Mouse (Mus musculus): ENCODE data around the gene Hnrnpl.

Gene Hnrnpl

DNA sequence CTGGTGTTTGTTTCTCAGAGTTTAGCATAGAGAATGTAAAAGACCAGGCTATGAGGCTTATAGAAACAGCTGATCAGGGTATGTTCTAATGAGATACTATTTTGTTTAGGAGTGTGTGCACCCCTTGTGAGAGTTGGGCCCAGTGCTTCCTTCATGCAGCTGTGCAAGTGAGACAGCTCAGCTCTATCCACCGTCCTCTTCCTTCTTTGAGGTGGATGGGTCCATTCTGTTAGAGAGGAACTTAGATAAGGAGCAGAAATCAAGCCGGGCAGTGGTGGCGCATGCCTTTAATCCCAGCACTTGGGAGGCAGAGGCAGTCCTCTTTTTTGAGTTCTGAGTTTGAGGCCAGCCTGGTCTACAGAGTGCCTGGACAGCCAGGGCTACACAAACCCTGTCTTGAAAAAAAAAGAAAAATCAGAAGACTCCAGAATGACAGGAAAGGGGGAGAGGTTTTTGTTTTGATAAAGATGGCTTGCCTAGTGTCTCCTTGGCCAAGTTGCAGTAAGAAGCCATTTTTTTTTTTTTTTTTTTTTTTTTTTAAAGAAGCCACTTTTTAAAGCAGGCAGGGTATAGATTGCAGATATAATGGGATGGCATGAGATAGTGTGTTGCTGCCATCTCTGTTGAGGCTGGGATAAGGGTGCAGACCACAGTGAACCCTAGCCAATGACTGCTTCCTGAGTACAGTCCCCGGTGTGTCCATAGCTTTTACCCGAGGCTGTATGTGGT lies 6.1 kb downstream of the Hnrnpl start:
- no peak for DNase-seq

DNA sequence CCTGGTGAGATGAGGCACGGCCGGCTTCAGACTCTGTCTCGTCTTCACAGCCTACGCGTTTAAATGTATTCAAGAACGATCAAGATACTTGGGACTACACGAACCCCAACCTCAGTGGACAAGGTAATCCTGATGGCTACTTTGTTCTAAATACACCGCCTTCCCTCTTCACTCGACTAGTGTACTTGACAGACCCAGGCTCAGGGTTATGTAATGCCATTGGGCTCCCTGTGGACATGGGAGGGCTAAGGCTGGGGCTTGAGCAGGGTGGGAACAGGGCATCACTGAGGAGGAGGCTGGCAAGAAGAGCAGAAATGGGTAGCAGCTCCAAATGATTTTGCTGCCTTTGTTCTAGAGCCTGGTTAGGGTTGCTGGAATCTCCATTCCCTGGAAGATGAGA lies 6.9 kb downstream of the Hnrnpl start:
- DNase-seq: no peak

DNA sequence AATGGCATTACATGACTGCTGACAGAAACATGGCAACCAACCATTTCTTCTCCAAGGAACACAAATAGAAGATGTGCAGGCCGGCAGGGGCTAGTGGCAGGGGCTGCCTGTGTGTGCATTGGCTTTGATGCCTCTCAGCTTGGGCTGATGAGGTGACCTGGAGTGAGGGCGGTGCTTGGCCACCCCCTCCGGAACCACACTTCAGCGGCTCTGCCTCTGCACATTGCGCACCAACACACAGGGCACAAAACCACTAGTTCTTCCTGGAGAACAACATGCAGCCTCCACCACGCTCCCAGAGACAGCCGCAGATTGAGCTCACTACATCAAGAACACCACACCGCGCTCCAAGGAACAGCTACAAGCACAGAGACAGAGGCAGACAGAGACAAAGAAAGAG lies 7.9 kb downstream of the Hnrnpl start:
- no peak for DNase-seq

DNA sequence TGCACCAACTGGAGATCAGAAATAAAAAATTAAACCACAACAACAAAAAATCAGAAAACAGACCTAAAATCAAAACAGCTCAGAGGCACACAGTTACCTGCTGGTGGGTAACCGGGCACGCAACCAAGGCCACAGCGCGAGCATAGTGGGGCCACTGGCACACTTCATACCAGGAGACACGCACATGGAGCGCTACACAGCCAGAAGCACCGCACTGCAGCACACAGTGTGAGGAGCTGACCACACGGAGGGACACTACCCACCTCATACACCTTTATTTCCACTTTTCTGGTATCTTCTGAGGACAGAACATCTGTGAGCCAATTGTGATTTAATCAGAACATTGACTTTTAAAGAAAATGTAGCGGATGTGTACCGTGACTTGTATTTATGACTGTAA lies 8.6 kb downstream of the Hnrnpl start:
- DNase-seq: no peak

DNA sequence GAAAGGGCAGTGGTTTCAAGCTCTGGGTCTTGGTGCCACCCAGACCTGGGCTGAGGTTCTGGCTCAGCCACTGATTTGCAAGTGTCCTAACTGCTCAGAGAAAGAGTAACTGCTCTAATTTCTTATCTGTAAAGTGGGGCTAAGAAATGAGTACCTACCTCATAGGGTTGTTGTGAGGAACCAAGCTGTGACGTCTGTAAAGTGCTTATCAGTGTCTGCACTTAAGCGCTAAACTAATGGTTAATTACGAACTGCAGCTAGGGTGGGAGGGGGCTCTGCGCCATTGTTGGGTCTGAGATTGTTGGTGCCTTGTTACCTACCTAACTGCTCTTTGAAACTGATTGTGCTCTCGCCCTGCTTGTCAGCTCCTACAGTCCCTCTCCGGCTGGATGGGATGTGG lies 9.2 kb downstream of the Hnrnpl start:
- DNase-seq: no peak

DNA sequence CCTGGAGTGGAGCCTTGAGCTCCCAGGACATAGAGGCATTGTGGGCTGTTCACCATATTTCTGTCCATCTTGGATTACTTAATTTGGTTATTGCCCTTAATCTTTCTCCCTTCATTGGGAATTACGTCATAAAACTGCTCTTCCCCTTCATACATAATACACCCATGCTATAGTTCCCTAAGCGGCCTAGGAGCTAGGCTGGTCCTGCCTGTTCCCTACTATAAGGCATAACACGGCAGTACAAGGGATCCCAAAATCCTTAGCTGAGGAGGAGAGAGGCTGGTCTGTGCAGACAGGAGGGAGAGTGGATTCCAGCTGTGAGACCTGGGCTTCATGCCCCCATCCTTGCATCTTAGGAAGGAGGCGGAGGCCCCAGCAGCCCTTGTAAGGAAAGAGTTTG lies 9.6 kb downstream of the Hnrnpl start:
- DNase-seq: no peak

DNA sequence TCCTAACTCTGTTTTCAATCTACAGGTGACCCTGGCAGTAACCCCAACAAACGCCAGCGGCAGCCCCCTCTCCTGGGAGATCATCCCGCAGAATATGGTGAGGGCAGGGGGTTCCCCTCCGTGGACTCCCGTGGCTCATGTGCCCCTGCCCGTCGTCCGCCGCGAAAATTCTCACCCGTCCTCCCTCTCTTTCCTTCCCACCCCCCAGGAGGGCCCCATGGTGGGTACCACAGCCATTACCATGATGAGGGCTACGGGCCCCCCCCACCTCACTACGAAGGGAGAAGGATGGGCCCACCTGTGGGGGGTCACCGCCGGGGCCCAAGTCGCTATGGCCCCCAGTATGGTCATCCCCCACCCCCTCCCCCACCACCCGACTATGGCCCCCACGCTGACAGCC lies 10.1 kb downstream of the Hnrnpl start:
- no peak for DNase-seq

DNA sequence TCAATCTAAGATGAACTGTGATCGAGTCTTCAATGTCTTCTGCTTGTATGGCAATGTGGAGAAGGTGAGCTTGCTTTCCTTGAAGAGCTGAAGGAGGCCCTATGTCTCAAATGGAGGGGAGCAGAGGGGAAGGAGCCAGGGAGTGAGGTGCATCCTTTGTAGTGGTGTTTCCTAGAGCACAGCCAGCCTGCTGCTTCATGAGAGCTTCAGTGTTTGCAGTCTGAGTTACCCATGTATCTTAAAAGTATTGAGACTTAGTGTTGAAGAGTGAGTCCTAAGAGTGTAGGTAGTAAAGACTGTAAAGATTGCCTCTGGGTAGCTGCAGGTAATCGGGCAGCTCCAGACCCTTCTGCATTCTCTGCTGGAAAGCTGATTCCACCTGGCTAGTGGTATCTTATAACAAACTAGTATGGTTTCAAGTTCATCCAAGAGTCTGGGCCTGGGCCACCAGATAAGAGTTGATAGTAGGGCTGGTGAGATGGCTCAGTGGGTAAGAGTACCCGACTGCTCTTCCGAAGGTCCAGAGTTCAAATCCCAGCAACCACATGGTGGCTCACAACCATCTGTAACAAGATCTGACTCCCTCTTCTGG lies 10.6 kb downstream of the Hnrnpl start:
- no peak for DNase-seq

DNA sequence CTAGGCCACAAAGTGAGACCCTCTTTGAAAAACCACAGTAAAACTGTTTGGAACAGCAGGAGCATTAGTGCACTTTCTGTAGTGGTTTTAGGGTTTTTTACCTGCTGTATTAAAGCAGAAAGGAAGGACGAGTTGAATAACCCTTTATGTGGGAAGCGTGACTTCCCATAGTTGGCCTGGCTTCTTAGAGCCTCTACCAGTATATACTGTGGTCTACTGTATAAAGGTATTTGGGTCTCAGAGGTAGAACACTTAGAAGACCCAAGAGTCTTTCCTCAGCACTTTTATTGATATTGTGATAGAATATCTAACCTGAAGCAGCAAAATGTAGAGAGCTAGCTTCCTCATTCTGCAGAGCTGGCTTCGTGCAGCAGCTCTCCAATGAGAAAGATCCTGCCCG lies 11.2 kb downstream of the Hnrnpl start:
- DNase-seq: no peak

DNA sequence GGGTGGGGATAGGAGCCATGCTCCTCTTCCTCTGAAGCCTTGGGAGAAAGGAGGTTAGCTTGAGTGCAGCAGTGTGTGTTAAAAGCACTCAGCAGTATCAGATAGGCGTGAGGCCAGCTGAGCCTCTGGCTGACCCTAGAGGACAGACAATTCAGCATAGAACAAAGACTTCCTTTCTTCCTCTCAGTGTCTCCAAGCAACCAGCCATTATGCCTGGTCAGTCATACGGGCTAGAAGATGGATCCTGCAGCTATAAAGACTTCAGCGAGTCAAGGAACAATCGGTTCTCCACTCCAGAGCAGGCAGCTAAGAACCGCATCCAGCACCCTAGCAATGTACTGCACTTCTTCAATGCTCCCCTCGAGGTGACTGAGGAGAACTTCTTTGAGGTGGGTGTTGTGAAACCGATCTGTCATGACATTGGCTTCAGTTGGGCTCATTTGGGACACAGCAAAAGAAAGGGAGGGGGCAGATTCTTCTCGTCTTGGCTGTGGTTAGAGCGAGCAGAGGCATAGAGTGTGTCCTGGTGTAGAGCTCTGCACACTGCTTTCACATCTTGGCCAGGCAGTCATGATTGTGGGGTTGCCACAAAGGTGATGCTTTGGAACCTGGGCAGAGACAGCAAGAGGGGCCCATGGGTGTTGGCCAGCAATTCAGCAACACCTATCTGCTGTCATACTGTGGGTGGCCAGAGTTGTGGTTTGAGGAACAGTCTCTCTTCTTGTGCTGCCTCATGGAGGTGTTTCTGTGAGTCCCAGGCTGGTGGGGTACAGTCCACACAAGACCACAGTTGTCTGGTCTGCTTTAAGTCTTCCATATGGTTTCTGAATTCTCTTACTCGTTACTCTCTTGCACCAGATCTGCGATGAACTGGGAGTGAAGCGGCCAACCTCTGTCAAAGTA lies 12.3 kb downstream of the Hnrnpl start:
- DNase-seq: no peak

DNA sequence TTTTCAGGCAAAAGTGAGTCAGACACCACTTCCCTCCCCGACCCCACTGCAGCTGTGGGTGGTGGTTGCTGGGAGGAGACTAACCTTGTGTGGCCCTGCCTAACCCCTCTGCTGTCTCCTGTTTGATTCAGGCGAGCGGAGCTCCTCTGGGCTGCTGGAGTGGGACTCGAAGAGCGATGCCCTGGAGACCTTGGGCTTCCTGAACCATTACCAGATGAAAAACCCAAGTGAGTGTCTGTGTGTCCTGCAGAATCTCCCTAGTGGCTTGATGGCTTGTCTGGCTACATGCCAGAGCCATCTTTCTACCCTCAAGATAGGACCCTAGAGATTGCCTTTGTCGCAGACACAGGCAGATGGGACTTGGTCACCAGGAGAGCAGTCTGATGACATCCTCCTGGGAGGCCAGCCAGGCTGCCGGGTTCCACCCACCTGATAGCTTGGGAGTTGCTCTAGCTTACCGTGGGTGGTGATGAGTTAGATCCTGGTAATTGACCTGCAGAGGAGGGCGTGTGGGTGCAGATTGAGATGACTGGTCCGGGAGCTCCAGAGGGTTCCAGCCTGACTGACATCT lies 13.0 kb downstream of the Hnrnpl start:
- peak; percentile 59 for DNase-seq

DNA sequence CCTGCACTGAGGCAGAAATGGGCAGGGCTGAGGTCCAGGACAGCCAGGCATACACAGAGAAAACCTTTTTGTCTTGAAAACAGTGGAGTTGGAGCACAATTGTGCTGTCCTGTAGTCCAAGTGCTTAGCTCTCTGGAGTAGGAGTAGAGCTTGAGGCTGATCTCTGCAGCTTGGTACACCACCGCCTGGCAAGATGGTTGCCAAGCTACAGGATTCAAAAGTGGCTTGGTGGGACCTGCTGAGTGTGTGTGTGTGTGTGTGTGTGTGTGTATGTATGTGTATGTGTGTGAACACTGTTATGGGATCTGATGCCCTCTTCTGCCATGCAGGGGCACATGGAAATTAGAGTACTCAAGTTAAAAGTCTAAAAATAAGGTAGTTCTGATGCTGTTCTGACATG lies 14.2 kb downstream of the Hnrnpl start:
- DNase-seq: no peak

DNA sequence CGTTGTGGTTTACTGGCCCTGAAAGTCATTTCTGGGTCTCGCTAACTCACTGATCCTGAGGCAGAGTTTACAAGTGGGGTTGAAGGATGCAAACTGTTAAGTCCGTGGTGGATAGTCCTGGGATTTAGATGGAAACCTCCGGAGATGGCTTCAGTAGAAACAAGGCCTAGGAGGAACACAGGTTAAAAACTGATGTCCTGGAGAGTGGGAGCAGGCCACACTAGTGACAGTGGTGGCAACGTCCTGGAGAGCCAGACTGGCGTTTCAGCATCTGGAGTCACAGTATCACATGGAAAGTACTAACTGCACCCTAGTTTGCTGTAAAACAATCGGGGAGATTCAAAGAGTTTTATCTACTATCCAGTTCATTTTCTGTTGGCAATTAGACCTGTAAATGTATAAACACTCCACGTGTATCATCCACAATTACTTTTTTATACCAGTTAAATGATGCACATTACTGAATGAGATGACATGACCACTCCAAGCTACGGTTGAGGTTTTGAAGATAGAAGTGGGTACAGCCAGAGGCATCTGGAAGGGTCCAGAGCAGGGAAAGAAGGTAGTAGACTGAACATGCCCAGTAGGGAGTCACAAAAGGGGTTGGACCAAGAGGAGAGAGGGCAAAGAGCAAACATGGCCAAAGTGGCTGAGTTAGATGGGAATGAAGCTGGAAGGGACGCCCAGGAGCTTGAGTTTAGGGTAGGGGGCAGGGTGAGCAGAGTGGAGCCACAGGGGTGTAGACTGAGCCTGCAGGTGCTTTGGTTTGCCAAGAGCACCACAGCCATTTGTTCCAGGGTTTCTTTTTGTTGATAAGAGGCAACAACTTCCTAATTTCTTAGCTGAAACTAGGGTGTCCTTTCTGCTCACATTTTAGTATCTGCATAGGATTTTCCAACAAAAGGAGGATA lies 14.9 kb downstream of the Hnrnpl start:
- no peak for DNase-seq

DNA sequence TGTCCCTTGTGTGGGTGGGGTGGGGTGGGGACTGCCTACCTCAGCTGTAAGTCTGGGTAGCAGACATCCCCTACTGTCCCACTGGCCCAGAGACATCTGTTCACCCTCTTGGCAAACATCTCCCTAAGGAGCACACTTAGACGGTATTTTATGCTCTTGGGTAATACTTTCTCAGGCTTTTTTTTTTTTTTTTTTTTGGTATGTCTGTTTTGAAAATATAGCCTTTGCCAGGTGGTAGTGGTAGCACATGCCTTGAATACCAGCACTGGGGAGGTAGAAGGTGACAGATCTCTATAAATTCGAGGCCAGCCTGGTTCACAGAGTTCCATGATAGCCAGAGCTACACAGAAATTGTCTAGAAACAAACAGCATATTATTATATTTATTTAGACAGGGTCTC lies 15.6 kb downstream of the Hnrnpl start:
- DNase-seq: no peak

DNA sequence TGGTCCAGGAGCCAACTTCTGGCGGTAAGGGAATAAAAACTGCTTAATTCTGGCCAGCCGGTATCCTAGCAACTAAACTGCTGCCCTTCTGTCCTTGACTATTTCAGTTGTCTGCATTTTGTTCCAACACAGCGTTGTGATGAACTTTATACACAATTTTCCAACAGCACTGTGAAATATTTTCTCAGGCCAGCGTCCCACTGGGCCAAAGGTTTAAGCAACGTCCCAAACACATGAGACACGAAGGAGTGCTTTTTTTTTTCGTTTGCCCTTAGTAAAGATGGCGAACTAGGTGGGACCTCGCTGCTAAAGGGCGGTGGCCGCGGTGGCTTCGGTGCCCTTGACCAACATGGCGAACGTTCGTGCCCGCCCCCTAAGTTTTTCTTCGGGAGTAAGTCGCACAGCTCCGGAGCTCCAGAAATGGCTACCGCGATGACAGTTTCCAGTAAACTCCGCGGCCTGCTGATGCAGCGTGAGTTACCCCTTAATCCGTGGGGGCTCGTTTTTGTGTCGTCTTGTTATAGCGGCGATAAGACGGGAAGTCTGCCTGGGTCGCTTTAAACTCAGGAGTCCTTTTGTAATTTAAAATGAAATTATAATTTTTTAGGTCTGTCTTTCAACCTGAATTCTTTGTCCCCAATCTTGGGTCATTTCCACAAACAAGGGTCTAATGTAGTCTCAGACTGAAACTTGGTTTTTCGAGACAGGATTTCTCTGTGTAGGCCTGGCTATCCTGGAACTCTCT lies 16.8 kb downstream of the Hnrnpl start, which contains the start of gene Ech1:
Ech1 (plus strand) TSS at position 277 of the 745 bp plus-strand sequence.
- DNase-seq: peak; percentile 89

DNA sequence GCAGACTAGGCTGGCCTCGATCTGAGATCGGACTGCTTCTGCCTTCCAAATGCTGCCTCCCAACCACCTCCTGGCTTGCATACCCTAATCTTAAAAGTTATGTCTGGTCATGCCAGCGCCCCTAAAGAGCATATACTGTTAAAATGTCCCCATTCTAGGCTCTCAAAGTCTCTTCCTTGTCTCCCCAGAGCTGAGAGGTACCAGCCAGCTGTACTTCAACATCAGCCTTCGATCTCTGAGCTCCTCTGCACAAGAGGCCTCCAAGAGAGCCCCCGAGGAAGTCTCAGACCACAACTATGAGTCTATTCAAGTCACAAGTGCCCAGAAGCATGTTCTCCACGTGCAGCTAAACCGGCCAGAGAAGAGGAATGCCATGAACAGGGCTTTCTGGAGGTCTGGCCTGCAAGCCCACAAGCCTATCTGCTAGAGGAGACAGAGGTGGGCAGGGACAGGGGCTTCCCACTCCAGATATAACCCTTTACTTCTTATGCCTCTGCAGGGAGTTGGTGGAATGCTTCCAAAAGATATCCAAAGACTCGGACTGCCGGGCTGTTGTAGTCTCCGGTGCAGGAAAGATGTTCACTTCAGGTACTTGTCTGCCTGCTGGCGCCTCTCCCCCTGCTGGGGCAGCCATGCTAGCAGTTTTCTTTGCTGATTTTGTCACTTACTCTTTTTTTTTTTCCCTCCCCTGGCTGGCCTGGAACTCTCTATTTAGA lies 17.5 kb downstream of the Hnrnpl start:
- no peak for DNase-seq

DNA sequence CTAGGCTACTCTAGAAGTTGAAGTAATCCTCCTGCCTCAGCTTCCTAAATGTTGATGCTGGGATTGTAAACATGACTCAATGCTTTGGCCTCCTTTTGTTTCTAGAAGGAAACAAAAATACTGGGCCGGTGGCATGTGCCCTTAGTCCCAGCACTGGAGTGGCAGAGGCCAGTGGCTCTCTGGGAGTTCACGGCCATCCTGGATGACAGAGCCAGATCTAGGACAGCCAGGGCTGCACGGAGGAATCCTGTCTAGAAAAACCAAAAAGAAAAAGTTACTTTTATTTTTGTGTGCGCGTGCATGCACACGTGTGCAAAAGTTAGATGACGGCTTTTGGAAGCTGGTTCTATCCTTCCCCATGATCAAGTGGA lies 18.0 kb downstream of the Hnrnpl start:
- no peak for DNase-seq

DNA sequence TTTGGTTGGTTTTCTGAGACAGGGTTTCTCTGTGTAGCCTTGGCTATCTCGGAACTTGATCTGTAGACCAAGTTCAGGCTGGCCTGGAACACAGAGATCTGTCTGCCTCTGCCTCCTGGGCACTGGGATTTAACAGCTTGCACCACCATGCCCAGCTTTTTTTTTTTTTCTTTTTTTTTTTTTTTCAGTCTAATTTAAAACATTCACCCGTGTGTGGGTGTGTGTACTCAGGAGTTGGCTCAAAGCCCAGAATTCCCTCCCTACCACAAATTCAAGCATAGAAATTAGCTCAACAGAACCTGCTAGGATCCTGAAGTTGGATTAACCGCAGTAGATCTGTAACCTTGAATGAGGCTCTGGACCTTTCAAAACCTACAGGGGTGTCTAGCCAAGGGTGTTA lies 19.0 kb downstream of the Hnrnpl start:
- peak; percentile 65 for DNase-seq

DNA sequence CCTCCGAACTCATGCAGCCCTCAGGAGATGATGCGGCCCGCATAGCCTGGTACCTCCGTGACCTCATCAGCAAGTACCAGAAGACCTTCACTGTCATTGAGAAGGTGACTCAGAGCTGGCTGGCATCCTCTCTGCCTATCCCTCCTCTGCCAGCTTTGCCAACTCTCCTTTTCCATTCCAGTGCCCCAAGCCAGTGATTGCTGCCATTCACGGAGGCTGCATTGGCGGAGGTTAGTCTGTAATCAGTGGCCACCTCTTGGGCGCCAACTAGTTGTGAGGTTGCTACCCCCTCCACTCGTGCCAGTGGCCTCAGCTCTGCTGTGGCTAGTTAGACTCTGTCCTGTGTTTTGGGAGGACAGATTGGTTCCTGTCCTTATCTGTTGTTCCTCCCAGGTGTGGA lies 21.5 kb downstream of the Hnrnpl start:
- no peak for DNase-seq

DNA sequence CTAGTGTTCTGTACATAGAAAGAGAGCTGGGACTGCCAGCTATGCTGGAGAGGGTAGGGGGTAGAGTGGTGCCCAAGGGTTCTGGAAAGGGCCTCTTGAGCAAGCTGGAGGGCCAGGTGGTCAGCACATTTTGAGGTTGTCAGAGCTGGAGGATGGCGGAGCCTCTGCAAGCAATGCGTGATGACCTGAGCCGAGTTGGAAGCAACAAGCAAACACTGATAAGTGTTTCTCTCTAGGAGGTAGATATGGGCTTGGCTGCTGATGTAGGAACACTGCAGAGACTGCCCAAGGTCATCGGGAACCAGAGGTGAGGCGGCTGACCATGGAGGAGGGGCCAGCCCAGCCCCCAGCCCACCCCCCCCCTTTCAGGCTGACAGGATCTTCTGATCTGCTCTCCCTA lies 22.6 kb downstream of the Hnrnpl start:
- no peak for DNase-seq
